Mouse (Mus musculus): Measurements from ENCODE around the gene Slc46a1. TPM values are rescaled to one million over a fixed set of nuclear protein-coding genes. Genes with fewer than 3 reads are reported as not detected.

Slc46a1 gene
- polyA plus RNA-seq, 1 experiment = 26.3 TPM

GRCm38 (mm10) chr11:78502909-78503650 is 37.6 kb downstream of the Slc46a1 start, which contains the start of gene Sebox:
Sebox (plus strand) TSS chr11:78503447.
- no peak for DNase-seq (ENCODE audit: low spot score)

GRCm38 (mm10) chr11:78505430-78505829 is 39.9 kb downstream of the Slc46a1 start:
- no peak for DNase-seq (ENCODE audit: low spot score)

- no peak for DNase-seq (ENCODE audit: low spot score)
Measured at GRCm38 (mm10) chr11:78509148-78509547, 43.7 kb downstream of the Slc46a1 start.

GRCm38 (mm10) chr11:78512025-78512957 is 46.8 kb downstream of the Slc46a1 start, which contains the start of the genes Tmem199 and Poldip2:
Tmem199 (minus strand) TSS chr11:78512172.
Poldip2 (plus strand) TSS chr11:78512193.
- peak; percentile 72 for DNase-seq (ENCODE audit: low spot score)

- DNase-seq (ENCODE audit: low spot score) = no peak
Measured at GRCm38 (mm10) chr11:78513106-78513790, 47.8 kb downstream of the Slc46a1 start.

- no peak for DNase-seq (ENCODE audit: low spot score)
Measured at GRCm38 (mm10) chr11:78515549-78516325, 50.2 kb downstream of the Slc46a1 start.

- no peak for DNase-seq (ENCODE audit: low spot score)
Measured at GRCm38 (mm10) chr11:78518931-78519330, 53.4 kb downstream of the Slc46a1 start.

Other genes with a start within 250 kb of the Slc46a1 start
- 111 and 138 TPM in 2 replicates for gene Sdf2, start 220.0 kb upstream of the Slc46a1 start, polyA plus RNA-seq (2012; rRNA removed)
- gene Supt6, start 219.7 kb upstream of the Slc46a1 start, polyA plus RNA-seq (2012; rRNA removed) = 14.5 and 28.6 TPM in 2 replicates
- gene 2610507B11Rik, start 203.9 kb upstream of the Slc46a1 start, polyA plus RNA-seq (2012; rRNA removed) = 94.2 and 96.9 TPM in 2 replicates
- gene BC030499, start 174.9 kb upstream of the Slc46a1 start, polyA plus RNA-seq (2012; rRNA removed) = 0.28 and 0.55 TPM in 2 replicates
- gene Spag5, start 164.2 kb upstream of the Slc46a1 start, polyA plus RNA-seq (2012; rRNA removed) = 1.4 and 1.7 TPM in 2 replicates
- gene Aldoc, start 142.7 kb upstream of the Slc46a1 start, polyA plus RNA-seq (2012; rRNA removed) = 3.3 and 4.1 TPM in 2 replicates
- gene Pigs, start 137.3 kb upstream of the Slc46a1 start, polyA plus RNA-seq (2012; rRNA removed) = 44.2 and 44.9 TPM in 2 replicates
- 91.5 and 94.3 TPM in 2 replicates for gene Unc119, start 122.2 kb upstream of the Slc46a1 start, polyA plus RNA-seq (2012; rRNA removed)
- 0.08 and 0.15 TPM in 2 replicates for gene Foxn1, start 79.1 kb upstream of the Slc46a1 start, polyA plus RNA-seq (2012; rRNA removed)
- gene Slc13a2, start 43.5 kb upstream of the Slc46a1 start, polyA plus RNA-seq (2012; rRNA removed) = 0.04 and 0.07 TPM in 2 replicates
- 0.54 and 0.81 TPM in 2 replicates for gene Sarm1, start 32.1 kb downstream of the Slc46a1 start, polyA plus RNA-seq (2012; rRNA removed)
- gene Vtn, start 33.4 kb downstream of the Slc46a1 start, polyA plus RNA-seq (2012; rRNA removed) = 3.6 and 4.4 TPM in 2 replicates
- gene Sebox, start 37.8 kb downstream of the Slc46a1 start, polyA plus RNA-seq (2012; rRNA removed) = not detected in 2 replicates
- 28.8 and 41.2 TPM in 2 replicates for gene Tmem199, start 46.5 kb downstream of the Slc46a1 start, polyA plus RNA-seq (2012; rRNA removed)
- 52.5 and 54.7 TPM in 2 replicates for gene Poldip2, start 46.5 kb downstream of the Slc46a1 start, polyA plus RNA-seq (2012; rRNA removed)
- 37.1 and 39.9 TPM in 2 replicates for gene Tnfaip1, start 70.6 kb downstream of the Slc46a1 start, polyA plus RNA-seq (2012; rRNA removed)
- gene Ift20, start 70.7 kb downstream of the Slc46a1 start, polyA plus RNA-seq (2012; rRNA removed) = 87.2 and 93.1 TPM in 2 replicates
- 8.7 and 10.7 TPM in 2 replicates for gene Tmem97, start 85.1 kb downstream of the Slc46a1 start, polyA plus RNA-seq (2012; rRNA removed)
- 18.7 and 21.0 TPM in 2 replicates for gene Nlk, start 231.7 kb downstream of the Slc46a1 start, polyA plus RNA-seq (2012; rRNA removed)